Mouse (Mus musculus): ENCODE data around the gene Gm49027.

- TF ChIP-seq CTCF (IDR thresholded peaks at IDR 0.05; ENCODE audit: control insufficient read depth, insufficient read depth, insufficient read length) (no peak), FOSL1 (IDR thresholded peaks at IDR 0.05; ENCODE audit: insufficient read depth, low read length, poor library complexity, severe bottlenecking) (no peak), MYOD1 (IDR thresholded peaks at IDR 0.05; ENCODE audit: control insufficient read depth, insufficient read length, low read depth) (no peak), CEBPB (IDR thresholded peaks at IDR 0.05; ENCODE audit: low read depth) (no peak), USF1 (IDR thresholded peaks at IDR 0.05; ENCODE audit: low read depth) (no peak), MAX (IDR thresholded peaks at IDR 0.05) (no peak), MYOG (IDR thresholded peaks at IDR 0.05; ENCODE audit: control insufficient read depth, extremely low read depth, insufficient read length) (no peak)
Measured at GRCm38 (mm10) chr5:123489935-123490334, 35.4 kb downstream of the Gm49027 start.

Data from C2C12 (cell line).